Mouse (Mus musculus) CH12.LX (cell line): ENCODE measurements around the gene Ipo4.

Experiments used
- CTCF ChIP-seq, 2 experiments: IDR thresholded peaks in 1 of 2; conservative IDR thresholded peaks in 1 of 2; 2 replicates each; pipeline ENCODE4 v1.5.1; 2011 to 2012; ENCODE audit warnings: low read depth in 2 of 2, low read length in 2 of 2, improper control_type of control experiment in 1 of 2, inconsistent platforms in 1 of 2, mild to moderate bottlenecking in 1 of 2, moderate library complexity in 1 of 2
- E2F4 ChIP-seq: IDR thresholded peaks from 2 replicates; pipeline ENCODE4 v1.6.1; 2011; ENCODE audit warnings: low read depth, low read length, improper control_type of control experiment; ENCODE audit not compliant: insufficient replicate concordance
- EP300 ChIP-seq: IDR thresholded peaks from 2 replicates; pipeline ENCODE4 v1.6.1; 2011; ENCODE audit warnings: low read length, improper control_type of control experiment
- ETS1 ChIP-seq: conservative IDR thresholded peaks from 2 replicates; pipeline ENCODE4 v1.6.1; 2012; ENCODE audit warnings: low read depth, mild to moderate bottlenecking, inconsistent platforms, low read length, improper control_type of control experiment, moderate library complexity
- MAX ChIP-seq: IDR thresholded peaks from 2 replicates; pipeline ENCODE4 v1.6.1; 2011; ENCODE audit warnings: low read length, improper control_type of control experiment
- MEF2A ChIP-seq: IDR thresholded peaks from 2 replicates; pipeline ENCODE4 v1.6.1; 2014; ENCODE audit warnings: low read depth, mild to moderate bottlenecking, inconsistent platforms, low read length, improper control_type of control experiment, borderline replicate concordance

DNA sequence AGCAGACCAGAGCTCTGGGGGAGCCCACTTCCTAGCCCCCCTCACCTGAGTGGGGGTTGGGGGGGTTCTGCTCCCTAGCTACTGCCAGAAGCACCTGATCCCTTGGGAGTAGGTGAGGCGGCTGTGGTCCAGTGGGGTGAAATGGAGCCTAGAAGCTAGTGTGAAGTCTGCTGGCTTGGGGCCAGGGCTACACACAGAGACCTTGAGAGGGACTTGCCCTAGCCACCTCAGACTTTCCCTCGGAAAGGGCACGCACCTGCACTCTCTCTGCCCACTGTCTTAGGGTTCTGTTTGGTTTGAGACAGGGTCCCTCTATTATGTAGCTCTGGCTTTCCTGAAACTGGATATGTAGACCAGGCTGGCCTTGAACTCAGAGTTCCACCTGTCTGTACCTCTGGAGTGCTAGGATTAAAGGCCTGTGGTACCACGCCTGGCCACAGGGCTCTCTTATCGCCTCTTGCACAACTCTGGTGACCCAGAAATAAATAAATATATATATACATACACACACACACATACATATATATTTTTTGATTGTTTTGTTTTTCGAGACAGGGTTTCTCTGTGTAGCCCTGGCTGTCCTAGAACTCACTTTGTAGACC, 57.0 kb downstream of the Ipo4 start:
- TF ChIP-seq MAX (no peak), CTCF (conservative IDR thresholded peaks at IDR 0.05 in 1 of 2, IDR thresholded peaks at IDR 0.05 in 1 of 2; ENCODE audit: low read depth in 2 of 2, low read length in 2 of 2) (no peak), MEF2A (no peak; the same call in 1 of the 2 replicates), EP300 (no peak; the same call in 1 of the 2 replicates), E2F4 (no peak), ETS1 (no peak)
